Mouse (Mus musculus) heart, adult 18-20 months (tissue): ENCODE results near the gene Gan. TPM values are rescaled to one million over a fixed set of nuclear protein-coding genes. Genes with fewer than 3 reads are reported as not detected.
A peak's percentile ranks its signal among the peaks of the same experiment; 100 is the strongest.

Source experiments
- DNase-seq, 2 experiments: peaks; one replicate each; pipeline ENCODE4 v3.0.0; 2021 to 2022; ENCODE audit warnings: mixed read lengths in 1 of 2
- long read RNA-seq, 2 experiments: library from polyadenylated mRNA; stranded (forward); transcript quantifications; one replicate each; pipeline ENCODE4 v2.0.0; 2021
- total RNA-seq, 2 experiments: library from RNA; stranded (reverse); gene quantifications; 2 replicates each; pipeline ENCODE4 v1.2.3; 2021

The Gan gene
- 1 to 10 TPM; 4.0 to 5.3 TPM for total RNA-seq
- long read RNA-seq, experiment 1, partial matches to known transcripts: 0 of 2 reads
- long read RNA-seq, experiment 1, other reads (novel, unspliced or antisense): 2 of 2 reads
- long read RNA-seq, experiment 2: 0 reads

- DNase-seq: peak; percentile 40 to 57
Observed at GRCm38 (mm10) chr8:117158135-117158761, at the start of gene Gan. Gan (plus strand) TSS chr8:117158135.

- DNase-seq: no peak
Observed at GRCm38 (mm10) chr8:117109018-117109711, 48.8 kb upstream of the Gan start.

- DNase-seq: peak; percentile 57 to 78
Observed at GRCm38 (mm10) chr8:117109801-117110390, 48.0 kb upstream of the Gan start.

GRCm38 (mm10) chr8:117111641-117112040, 46.3 kb upstream of the Gan start:
- DNase-seq: peak; percentile 32 to 64

GRCm38 (mm10) chr8:117112261-117112660, 45.7 kb upstream of the Gan start:
- DNase-seq: no peak

- no peak for DNase-seq
Observed at GRCm38 (mm10) chr8:117115094-117115493, 42.8 kb upstream of the Gan start.

- DNase-seq: peak; percentile 48 to 56
Observed at GRCm38 (mm10) chr8:117115676-117116446, 42.1 kb upstream of the Gan start.

- DNase-seq: no peak
Observed at GRCm38 (mm10) chr8:117116534-117116933, 41.4 kb upstream of the Gan start.

- DNase-seq: no peak
Observed at GRCm38 (mm10) chr8:117118409-117118808, 39.5 kb upstream of the Gan start.

- peak in 1 of 2 experiments; percentile 17 for DNase-seq
Observed at GRCm38 (mm10) chr8:117121277-117121676, 36.7 kb upstream of the Gan start.

- DNase-seq: no peak
Observed at GRCm38 (mm10) chr8:117123850-117124633, 33.9 kb upstream of the Gan start.

- no peak for DNase-seq
Observed at GRCm38 (mm10) chr8:117125854-117126253, 32.1 kb upstream of the Gan start.

- DNase-seq: no peak
Observed at GRCm38 (mm10) chr8:117126411-117126810, 31.5 kb upstream of the Gan start.

- no peak for DNase-seq
Observed at GRCm38 (mm10) chr8:117127063-117127462, 30.9 kb upstream of the Gan start.

GRCm38 (mm10) chr8:117133702-117134101, 24.2 kb upstream of the Gan start:
- DNase-seq: no peak

- no peak for DNase-seq
Observed at GRCm38 (mm10) chr8:117136351-117136750, 21.6 kb upstream of the Gan start.

- no peak for DNase-seq
Observed at GRCm38 (mm10) chr8:117136763-117137162, 21.2 kb upstream of the Gan start.

GRCm38 (mm10) chr8:117137357-117137756, 20.6 kb upstream of the Gan start:
- no peak for DNase-seq

GRCm38 (mm10) chr8:117148520-117148919, 9.4 kb upstream of the Gan start:
- no peak for DNase-seq

GRCm38 (mm10) chr8:117156149-117156548, 1.8 kb upstream of the Gan start:
- no peak for DNase-seq
